Mouse (Mus musculus): ENCODE results near the gene Ehd2. TPM values are rescaled to one million over a fixed set of nuclear protein-coding genes. Genes with fewer than 3 reads are reported as not detected.
A peak's percentile ranks its signal among the peaks of the same experiment; 100 is the strongest.
"Not testable (repeated sequence)": the region's sequence is repeated elsewhere in the genome, so short reads cannot be mapped to it uniquely, and the experiment has no call there.

Ehd2 gene
- total and polyA plus RNA-seq, 2 experiments from 2014 or later: 48.7 to 66.7 TPM

DNA sequence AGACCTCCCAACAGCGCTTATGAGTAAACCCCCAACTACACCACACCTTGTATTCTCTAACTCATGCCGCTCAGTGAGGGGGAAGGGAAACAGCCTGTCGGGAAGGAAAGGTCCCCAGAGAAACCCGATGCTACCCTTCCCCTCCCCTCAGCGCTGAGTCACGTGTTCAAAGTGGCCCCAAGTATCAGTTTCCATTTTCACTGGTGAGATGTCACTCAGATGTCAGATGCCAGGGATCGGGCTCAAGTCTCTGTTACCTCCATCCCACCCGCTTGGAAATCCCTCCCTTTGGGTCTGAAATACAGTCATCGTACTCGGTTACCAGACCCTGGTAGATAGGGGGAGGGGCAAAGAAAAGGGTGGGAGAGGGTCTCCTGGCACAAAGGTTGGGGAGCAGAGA lies 45.6 kb downstream of the Ehd2 start:
- H3K36me3 ChIP-seq (replicated peaks; ENCODE audit: control insufficient read depth, insufficient read depth, low read length): peaks cover 30% of the 10 kb centered on the region
- H3K9me3 ChIP-seq (replicated peaks; ENCODE audit: control insufficient read depth, low read length): no peaks in the 10 kb centered on the region
- H3K27me3 ChIP-seq (ENCODE audit: control insufficient read depth, insufficient read depth, low read length): no peaks in the 10 kb centered on the region
- DNase-seq (ENCODE audit: low spot score) (peak; percentile 42), ATAC-seq (ENCODE audit: insufficient read depth, low read depth) (peak; percentile 53)
- peak overlapping the region; percentile 86 for H3K9ac ChIP-seq (replicated peaks; ENCODE audit: low read depth, low read length)
- WGBS: under 1% methylated on average over 10 of the region's 10 CpGs
- H3K4me3 ChIP-seq (ENCODE audit: low read depth, low read length): peak overlapping the region; percentile 83
- H3K27ac ChIP-seq (ENCODE audit: low read depth): peak overlapping the region; percentile 87
- peaks cover 21% of the 10 kb centered on the region for H3K4me1 ChIP-seq (ENCODE audit: control insufficient read depth, insufficient read depth)
- H3K4me2 ChIP-seq (ENCODE audit: low read depth, low read length): peak overlapping the region; percentile 75
- TF ChIP-seq CTCF (IDR thresholded peaks at IDR 0.05; ENCODE audit: low read depth) (no peak), EP300 (IDR thresholded peaks at IDR 0.05; ENCODE audit: low read depth) (no peak; the same call in 1 of the 2 replicates)

DNA sequence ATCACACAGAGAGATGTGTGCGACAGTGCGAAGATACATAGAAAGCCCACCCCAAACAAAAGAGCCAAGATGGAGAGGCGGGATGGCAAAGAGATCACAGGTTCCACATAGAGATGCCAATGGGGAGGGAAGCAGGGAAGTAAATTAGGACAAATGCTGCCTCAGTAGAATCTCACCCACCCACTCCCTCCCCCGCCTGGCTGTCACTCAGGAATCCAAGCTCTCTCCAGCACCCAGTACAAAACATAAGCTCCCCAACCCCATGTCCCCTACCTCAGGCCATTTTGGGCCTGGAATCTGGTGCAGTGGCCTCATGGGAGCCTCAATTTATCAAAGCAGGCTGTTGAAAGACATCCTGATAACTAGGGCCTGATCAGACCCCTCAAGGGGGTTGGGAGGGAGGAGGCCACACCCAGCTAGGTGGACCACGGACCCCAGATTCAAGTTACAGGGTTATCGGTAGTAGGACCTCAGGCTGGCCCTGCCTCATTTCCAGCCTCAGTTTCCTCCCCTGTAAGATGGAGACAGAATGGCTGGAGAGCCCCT lies 46.6 kb downstream of the Ehd2 start:
- no peak for DNase-seq (ENCODE audit: low spot score)
- peak overlapping the region; percentile 75 for H3K4me2 ChIP-seq (ENCODE audit: low read depth, low read length)
- TF ChIP-seq CTCF (IDR thresholded peaks at IDR 0.05; ENCODE audit: low read depth): no peak
- TF ChIP-seq EP300 (IDR thresholded peaks at IDR 0.05; ENCODE audit: low read depth): no peak
- ATAC-seq (ENCODE audit: insufficient read depth, low read depth): no peak
- peaks cover 21% of the 10 kb centered on the region for H3K4me1 ChIP-seq (ENCODE audit: control insufficient read depth, insufficient read depth)
- H3K36me3 ChIP-seq (replicated peaks; ENCODE audit: control insufficient read depth, insufficient read depth, low read length): peaks cover 35% of the 10 kb centered on the region
- H3K27ac ChIP-seq (ENCODE audit: low read depth): no peak overlapping the region
- peak overlapping the region; percentile 83 for H3K4me3 ChIP-seq (ENCODE audit: low read depth, low read length)
- no peaks in the 10 kb centered on the region for H3K27me3 ChIP-seq (ENCODE audit: control insufficient read depth, insufficient read depth, low read length)
- peak overlapping the region; percentile 86; the same call in 1 of the 2 replicates for H3K9ac ChIP-seq (replicated peaks; ENCODE audit: low read depth, low read length)
- H3K9me3 ChIP-seq (replicated peaks; ENCODE audit: control insufficient read depth, low read length): no peaks in the 10 kb centered on the region
- WGBS: 71% methylated on average over 6 of the region's 6 CpGs

- no peaks in the 10 kb centered on the region for H3K27me3 ChIP-seq (ENCODE audit: control insufficient read depth, insufficient read depth, low read length)
- no peak for TF ChIP-seq EP300 (IDR thresholded peaks at IDR 0.05; ENCODE audit: low read depth)
- no peak for TF ChIP-seq CTCF (IDR thresholded peaks at IDR 0.05; ENCODE audit: low read depth)
- 88% methylated on average over 9 of the region's 9 CpGs for WGBS
- DNase-seq (ENCODE audit: low spot score) (no peak), ATAC-seq (ENCODE audit: insufficient read depth, low read depth) (no peak)
- H3K4me2 ChIP-seq (ENCODE audit: low read depth, low read length): 0 out of 2 replicates have a peak overlapping the region, but pooled peaks have one; percentile 75
- peaks cover 35% of the 10 kb centered on the region for H3K36me3 ChIP-seq (replicated peaks; ENCODE audit: control insufficient read depth, insufficient read depth, low read length)
- no peak overlapping the region for H3K27ac ChIP-seq (ENCODE audit: low read depth)
- H3K9ac ChIP-seq (replicated peaks; ENCODE audit: low read depth, low read length): no peak overlapping the region
- no peaks in the 10 kb centered on the region for H3K9me3 ChIP-seq (replicated peaks; ENCODE audit: control insufficient read depth, low read length)
- peaks cover 21% of the 10 kb centered on the region for H3K4me1 ChIP-seq (ENCODE audit: control insufficient read depth, insufficient read depth)
- H3K4me3 ChIP-seq (ENCODE audit: low read depth, low read length): no peak overlapping the region
These were observed 47.4 kb downstream of the Ehd2 start for GRCm38 (mm10) chr7:15919947-15920346.

- DNase-seq (ENCODE audit: low spot score) (no peak), ATAC-seq (ENCODE audit: insufficient read depth, low read depth) (no peak)
- Histone ChIP-seq H3K36me3 (replicated peaks; ENCODE audit: control insufficient read depth, insufficient read depth, low read length) (peaks cover 35% of the 10 kb centered on the region), H3K9me3 (replicated peaks; ENCODE audit: control insufficient read depth, low read length) (no peaks in the 10 kb centered on the region), H3K9ac (replicated peaks; ENCODE audit: low read depth, low read length) (no peak overlapping the region), H3K4me1 (ENCODE audit: control insufficient read depth, insufficient read depth) (peaks cover 21% of the 10 kb centered on the region), H3K4me2 (ENCODE audit: low read depth, low read length) (no peak overlapping the region), H3K4me3 (ENCODE audit: low read depth, low read length) (no peak overlapping the region), H3K27me3 (ENCODE audit: control insufficient read depth, insufficient read depth, low read length) (no peaks in the 10 kb centered on the region), H3K27ac (ENCODE audit: low read depth) (no peak overlapping the region)
- TF ChIP-seq CTCF (IDR thresholded peaks at IDR 0.05; ENCODE audit: low read depth): no peak
- TF ChIP-seq EP300 (IDR thresholded peaks at IDR 0.05; ENCODE audit: low read depth): no peak
These were observed 49.0 kb downstream of the Ehd2 start for GRCm38 (mm10) chr7:15918371-15918770.

- Histone ChIP-seq H3K4me1 (ENCODE audit: control insufficient read depth, insufficient read depth) (peaks cover 15% of the 10 kb centered on the region), H3K27ac (ENCODE audit: low read depth) (no peak overlapping the region), H3K9me3 (replicated peaks; ENCODE audit: control insufficient read depth, low read length) (no peaks in the 10 kb centered on the region), H3K9ac (replicated peaks; ENCODE audit: low read depth, low read length) (no peak overlapping the region), H3K36me3 (replicated peaks; ENCODE audit: control insufficient read depth, insufficient read depth, low read length) (peaks cover 35% of the 10 kb centered on the region), H3K4me3 (ENCODE audit: low read depth, low read length) (no peak overlapping the region), H3K4me2 (ENCODE audit: low read depth, low read length) (no peak overlapping the region), H3K27me3 (ENCODE audit: control insufficient read depth, insufficient read depth, low read length) (no peaks in the 10 kb centered on the region)
- no peak for DNase-seq (ENCODE audit: low spot score)
- 73% methylated on average over 4 of the region's 4 CpGs for WGBS
- TF ChIP-seq EP300 (IDR thresholded peaks at IDR 0.05; ENCODE audit: low read depth) (no peak), CTCF (IDR thresholded peaks at IDR 0.05; ENCODE audit: low read depth) (no peak)
- ATAC-seq (ENCODE audit: insufficient read depth, low read depth): no peak
These were observed 50.4 kb downstream of the Ehd2 start for GRCm38 (mm10) chr7:15916996-15917395.

DNA sequence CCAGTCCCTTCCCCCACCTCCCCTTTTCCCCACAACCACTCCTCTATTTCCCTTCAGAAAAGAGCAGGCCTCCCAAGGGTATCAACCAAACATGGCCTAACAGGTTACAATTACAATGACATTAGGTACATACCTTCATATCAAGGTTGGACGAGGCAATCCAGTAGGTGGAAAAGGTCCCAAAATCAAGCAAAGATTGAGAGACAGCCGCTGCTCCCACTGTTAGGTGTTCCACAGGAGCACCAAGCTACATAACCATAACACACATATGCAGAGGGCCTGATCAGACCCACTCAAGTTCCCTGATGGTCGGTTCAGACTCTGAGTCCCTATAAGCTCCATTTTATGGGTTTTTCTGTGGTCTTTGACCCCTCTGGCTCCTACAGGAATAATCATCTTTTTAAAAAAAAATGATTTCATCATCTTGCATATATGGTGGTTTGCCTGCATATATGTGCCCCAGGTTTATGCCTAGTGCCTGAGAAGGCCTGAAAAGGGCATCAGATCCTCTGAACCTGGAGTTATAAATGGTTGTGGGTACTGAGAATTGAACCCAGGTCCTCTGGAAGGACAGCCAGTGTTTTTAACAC lies 51.1 kb downstream of the Ehd2 start:
- no peak for ATAC-seq (ENCODE audit: insufficient read depth, low read depth)
- Histone ChIP-seq H3K4me2 (ENCODE audit: low read depth, low read length) (no peak overlapping the region), H3K27me3 (ENCODE audit: control insufficient read depth, insufficient read depth, low read length) (no peaks in the 10 kb centered on the region), H3K4me3 (ENCODE audit: low read depth, low read length) (no peak overlapping the region), H3K4me1 (ENCODE audit: control insufficient read depth, insufficient read depth) (peaks cover 11% of the 10 kb centered on the region), H3K9ac (replicated peaks; ENCODE audit: low read depth, low read length) (no peak overlapping the region), H3K9me3 (replicated peaks; ENCODE audit: control insufficient read depth, low read length) (no peaks in the 10 kb centered on the region), H3K36me3 (replicated peaks; ENCODE audit: control insufficient read depth, insufficient read depth, low read length) (peaks cover 35% of the 10 kb centered on the region), H3K27ac (ENCODE audit: low read depth) (no peak overlapping the region)
- TF ChIP-seq EP300 (IDR thresholded peaks at IDR 0.05; ENCODE audit: low read depth) (no peak), CTCF (IDR thresholded peaks at IDR 0.05; ENCODE audit: low read depth) (no peak)
- DNase-seq (ENCODE audit: low spot score): no peak
- WGBS: 78% methylated on average over 3 of the region's 3 CpGs

DNA sequence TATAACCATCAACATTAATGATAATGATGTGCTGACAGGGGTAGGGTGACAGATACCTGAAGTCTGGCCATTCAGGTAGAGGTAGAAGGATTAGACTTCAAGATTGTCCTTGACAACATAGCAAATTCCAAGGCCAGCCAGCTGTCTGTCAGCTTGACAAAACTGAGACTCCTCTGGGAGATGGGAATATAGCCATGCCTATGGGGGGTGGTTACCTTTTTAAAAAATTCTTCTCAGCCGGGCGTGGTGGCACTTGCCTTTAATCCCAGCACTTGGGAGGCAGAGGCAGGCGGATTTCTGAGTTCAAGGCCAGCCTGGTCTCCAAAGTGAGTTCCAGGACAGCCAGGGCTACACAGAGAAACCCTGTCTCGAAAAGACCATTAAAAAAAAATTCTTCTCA lies 51.7 kb downstream of the Ehd2 start:
- peaks cover 35% of the 10 kb centered on the region for H3K36me3 ChIP-seq (replicated peaks; ENCODE audit: control insufficient read depth, insufficient read depth, low read length)
- not testable (repeated sequence) for H3K27me3 ChIP-seq (ENCODE audit: control insufficient read depth, insufficient read depth, low read length); H3K9ac ChIP-seq (replicated peaks; ENCODE audit: low read depth, low read length); H3K9me3 ChIP-seq (replicated peaks; ENCODE audit: control insufficient read depth, low read length); H3K4me2 ChIP-seq (ENCODE audit: low read depth, low read length); H3K27ac ChIP-seq (ENCODE audit: low read depth); DNase-seq (ENCODE audit: low spot score); H3K4me1 ChIP-seq (ENCODE audit: control insufficient read depth, insufficient read depth); H3K4me3 ChIP-seq (ENCODE audit: low read depth, low read length); ATAC-seq (ENCODE audit: insufficient read depth, low read depth)
- 85% methylated on average over 4 of the region's 4 CpGs for WGBS
